In genomic region chr11:51957760-51958159, GRCm38 (mm10) we compare ENCODE assay signal across 25 mouse cellular contexts. TPM values are rescaled to one million over a fixed set of nuclear protein-coding genes. Genes with fewer than 3 reads are reported as not detected.
A peak's percentile ranks its signal among the peaks of the same experiment; 100 is the strongest.
DNase-seq lines count a peak whose midpoint lies in the region; ATAC-seq and TF ChIP-seq lines count a peak whose summit lies in the region.
"Had no signal": no experiment of that assay in that cellular context is flagged by ENCODE, and none has a peak within 500 bp of the region (broad histone marks: within the 10 kb centered on the region; RNA-seq: fewer than 3 reads in every experiment).

No protein-coding gene starts in this region.

- 72% methylated on average over 4 of the region's 4 CpGs for WGBS in lung, postnatal 0 days
- WGBS in stomach, postnatal 0 days, result 72% methylated on average over 4 of the region's 4 CpGs

- H3K4me2 ChIP-seq in lung, postnatal 0 days (replicated peaks; ENCODE audit: low read depth, low read length), result no peak overlapping the region
- no peak overlapping the region for H3K4me2 ChIP-seq in stomach, postnatal 0 days (replicated peaks; ENCODE audit: low read depth)
- H3K4me2 ChIP-seq: forebrain, embryonic 13.5 days; heart, embryonic 12.5 days; heart, embryonic 15.5 days; hindbrain, embryonic 13.5 days had no signal

- peak; percentile 15 for DNase-seq in lung, postnatal 0 days (ENCODE audit: low spot score)
- no peak for DNase-seq in lung, postnatal 36 days
- peak; percentile 18 to 33 for DNase-seq in urinary bladder, postnatal 36 days (ENCODE audit: low spot score in 2 of 2)
- no peak for DNase-seq in urinary bladder, postnatal 4 days (ENCODE audit: low spot score in 2 of 2)
- DNase-seq in stomach, postnatal 0 days (ENCODE audit: low spot score), result peak; percentile 33
- DNase-seq in layer of hippocampus, adult 11-12 months (ENCODE audit: low spot score), result no peak
- DNase-seq: adrenal gland, postnatal 10 days; adrenal gland, postnatal 36 days; cerebellum, adult 18-20 months; cerebellum, adult 9-10 months; cerebellum, postnatal 14 days; gastrocnemius, postnatal 10 days; gastrocnemius, postnatal 36 days; heart, postnatal 10 days; heart, postnatal 36 days had no signal

- H3K4me1 ChIP-seq in lung, postnatal 0 days (ENCODE audit: insufficient read depth, low read depth, low read length), result no peaks in the 10 kb centered on the region
- no peaks in the 10 kb centered on the region for H3K4me1 ChIP-seq in stomach, postnatal 0 days (replicated peaks; ENCODE audit: control insufficient read depth, insufficient read depth)
- H3K4me1 ChIP-seq: forebrain, embryonic 10.5 days; forebrain, embryonic 13.5 days; heart, embryonic 12.5 days; heart, embryonic 15.5 days; hindbrain, embryonic 10.5 days; hindbrain, embryonic 13.5 days had no signal

- H3K27me3 ChIP-seq in lung, postnatal 0 days (replicated peaks; ENCODE audit: insufficient read depth, low read length), result no peaks in the 10 kb centered on the region
- H3K27me3 ChIP-seq in stomach, postnatal 0 days (ENCODE audit: control insufficient read depth, insufficient read depth, low read length), result no peaks in the 10 kb centered on the region
- H3K27me3 ChIP-seq: forebrain, embryonic 13.5 days; heart, embryonic 15.5 days; hindbrain, embryonic 13.5 days; Patski had no signal

- H3K4me3 ChIP-seq in lung, postnatal 0 days (ENCODE audit: low read depth, low read length), result no peak overlapping the region
- no peak overlapping the region for H3K4me3 ChIP-seq in stomach, postnatal 0 days (ENCODE audit: low read depth, low read length)
- H3K4me3 ChIP-seq: forebrain, embryonic 10.5 days; forebrain, embryonic 13.5 days; heart, embryonic 12.5 days; heart, embryonic 15.5 days; hindbrain, embryonic 10.5 days; hindbrain, embryonic 13.5 days had no signal

- TF ChIP-seq EP300 in lung, postnatal 0 days (IDR thresholded peaks at IDR 0.05), result no peak
- TF ChIP-seq EP300 in stomach, postnatal 0 days (optimal IDR thresholded peaks at IDR 0.05), result no peak

- H3K9me3 ChIP-seq in lung, postnatal 0 days (ENCODE audit: low read length), result no peaks in the 10 kb centered on the region
- no peaks in the 10 kb centered on the region; the same call in 1 of the 2 replicates for H3K9me3 ChIP-seq in stomach, postnatal 0 days (ENCODE audit: control insufficient read depth, low read length)
- H3K9me3 ChIP-seq: forebrain, embryonic 10.5 days; forebrain, embryonic 13.5 days; heart, embryonic 15.5 days; hindbrain, embryonic 10.5 days; hindbrain, embryonic 13.5 days had no signal

- H3K27ac ChIP-seq in lung, postnatal 0 days (ENCODE audit: low read length), result no peak overlapping the region
- no peak overlapping the region for H3K27ac ChIP-seq in stomach, postnatal 0 days (replicated peaks)
- H3K27ac ChIP-seq: forebrain, embryonic 10.5 days; forebrain, embryonic 13.5 days; heart, embryonic 15.5 days; hindbrain, embryonic 10.5 days; hindbrain, embryonic 13.5 days; hindbrain, postnatal 0 days had no signal

- no peak for TF ChIP-seq CTCF in lung, postnatal 0 days (IDR thresholded peaks at IDR 0.05)
- TF ChIP-seq CTCF in stomach, postnatal 0 days (IDR thresholded peaks at IDR 0.05; ENCODE audit: low read depth), result no peak

- H3K9ac ChIP-seq in lung, postnatal 0 days (replicated peaks; ENCODE audit: low read depth), result no peak overlapping the region
- no peak overlapping the region for H3K9ac ChIP-seq in stomach, postnatal 0 days (ENCODE audit: low read length)
- H3K9ac ChIP-seq: forebrain, embryonic 13.5 days; heart, embryonic 12.5 days; heart, embryonic 15.5 days; hindbrain, embryonic 13.5 days had no signal

- no peak for ATAC-seq in lung, postnatal 0 days
- ATAC-seq in stomach, postnatal 0 days (ENCODE audit: low FRiP score, low TSS enrichment), result no peak
- ATAC-seq: CD4-positive, CD25-positive, alpha-beta regulatory T cell, adult 4 months; forebrain, embryonic 13.5 days; forebrain, embryonic 16.5 days; hindbrain, postnatal 0 days; Patski had no signal

- no peaks in the 10 kb centered on the region for H3K36me3 ChIP-seq in lung, postnatal 0 days (ENCODE audit: insufficient read depth, low read length)
- no peaks in the 10 kb centered on the region for H3K36me3 ChIP-seq in stomach, postnatal 0 days (ENCODE audit: control insufficient read depth, insufficient read depth, low read length)
- H3K36me3 ChIP-seq: forebrain, embryonic 10.5 days; heart, embryonic 12.5 days; heart, embryonic 15.5 days; hindbrain, embryonic 10.5 days; hindbrain, embryonic 13.5 days had no signal

RNA-seq across cellular contexts. Expression of gene Cdkn2aipnl, which starts 9.7 kb away (rescaled TPM):
- 55.9 and 56.9 TPM in 2 replicates for polyA plus RNA-seq in lung, postnatal 0 days (2015; fragmentation: Nextera tagmentation; extraction: Ambion mirVana)
- polyA plus RNA-seq in stomach, postnatal 0 days (2015; fragmentation: Nextera tagmentation; extraction: Ambion mirVana), result 43.0 and 46.9 TPM in 2 replicates

RNA-seq across cellular contexts. Expression of gene Ube2b, which starts 42.8 kb away (rescaled TPM):
- polyA plus RNA-seq in lung, postnatal 0 days (2015; fragmentation: Nextera tagmentation; extraction: Ambion mirVana), result 276 and 280 TPM in 2 replicates
- 182 and 183 TPM in 2 replicates for polyA plus RNA-seq in stomach, postnatal 0 days (2015; fragmentation: Nextera tagmentation; extraction: Ambion mirVana)

RNA-seq across cellular contexts. Expression of gene Cdkl3, which starts 46.3 kb away (rescaled TPM):
- polyA plus RNA-seq in lung, postnatal 0 days (2015; fragmentation: Nextera tagmentation; extraction: Ambion mirVana), result 6.1 and 6.4 TPM in 2 replicates
- polyA plus RNA-seq in stomach, postnatal 0 days (2015; fragmentation: Nextera tagmentation; extraction: Ambion mirVana), result 4.8 and 5.5 TPM in 2 replicates

Comparison
In these comparisons a context has a peak if more than half of its experiments do, and no peak if none do; other contexts are left out.
1. DNase-seq: peak in lung, postnatal 0 days (single experiment), urinary bladder, postnatal 36 days (2 of 2) and stomach, postnatal 0 days (single experiment); none in lung, postnatal 36 days (single experiment), urinary bladder, postnatal 4 days (0 of 2) and layer of hippocampus, adult 11-12 months (single experiment).